Mouse (Mus musculus) layer of hippocampus, postnatal 10 days (tissue): ENCODE results near the gene Pik3r5. TPM values are rescaled to one million over a fixed set of nuclear protein-coding genes. Genes with fewer than 3 reads are reported as not detected.

Source experiments
- DNase-seq, 2 experiments: peaks; one replicate each; pipeline ENCODE4 v3.0.0; 2021; ENCODE audit warnings: low spot score in 2 of 2
- long read RNA-seq: library from polyadenylated mRNA; stranded (forward); transcript quantifications from one replicate; pipeline ENCODE4 v2.0.0, GENCODE M21; 2023
- total RNA-seq, 2 experiments: library from RNA; stranded (reverse); gene quantifications; 2 replicates each; pipeline ENCODE4 v1.2.3; 2021

Gene Pik3r5
- total RNA-seq = 1 to 10 TPM; 1.2 to 1.6 TPM
- long read RNA-seq = 0 reads

DNA sequence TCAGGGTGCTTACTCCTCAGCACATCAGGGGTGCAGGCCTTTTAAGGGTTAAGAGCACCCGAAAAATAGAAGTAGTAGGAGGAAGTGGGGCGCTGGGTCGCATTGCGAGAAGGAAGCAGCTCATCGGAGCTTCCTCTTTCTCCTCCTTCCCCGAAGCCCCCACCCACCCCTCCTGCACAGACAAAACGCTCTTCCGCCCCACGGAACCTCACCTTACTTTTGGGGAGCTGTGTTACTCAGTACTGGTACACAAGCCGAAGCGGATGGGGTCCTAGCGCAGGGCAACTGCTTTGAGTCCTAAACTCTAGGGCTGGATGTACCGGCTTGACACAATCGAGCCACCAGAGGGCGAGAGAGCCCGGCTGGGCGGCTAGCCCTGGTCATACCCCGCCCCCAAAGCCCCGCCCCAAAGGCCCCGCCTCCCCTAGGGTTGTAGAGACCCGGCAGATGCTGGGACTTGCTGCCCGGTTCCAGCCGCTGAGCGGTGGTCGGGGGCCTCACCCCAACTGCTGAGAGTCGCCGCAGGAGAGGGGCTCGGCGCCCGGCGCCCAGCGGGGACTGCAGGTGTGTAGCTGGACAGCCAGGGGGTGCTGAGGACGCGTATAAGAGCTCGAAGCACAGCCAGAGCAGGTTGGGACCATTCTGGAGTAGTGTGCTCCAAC lies at the start of gene Pik3r5:
Pik3r5 (plus strand) TSS at position 423 of the 662 bp plus-strand sequence.
- peak; percentile 73 to 80 for DNase-seq

DNA sequence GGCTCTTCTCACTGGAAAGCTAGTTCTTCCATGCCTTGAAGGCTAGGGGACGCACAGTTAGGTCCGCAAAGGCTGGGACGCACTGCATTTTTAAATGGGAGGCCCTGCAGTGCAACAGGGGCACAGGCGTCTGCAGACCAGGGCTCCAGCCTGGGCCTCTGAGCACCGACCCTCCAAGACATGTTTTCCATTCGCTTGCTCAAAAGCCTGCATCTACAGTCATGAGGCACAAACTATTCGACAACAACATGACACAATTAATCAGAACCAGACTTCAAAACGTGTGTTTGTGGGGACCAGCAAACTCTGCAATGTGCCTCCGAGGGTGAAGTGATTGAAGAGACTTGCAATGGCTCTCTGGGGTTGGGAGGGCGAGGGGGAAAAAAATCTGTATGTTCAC lies 48.4 kb upstream of the Pik3r5 start:
- no peak for DNase-seq

DNA sequence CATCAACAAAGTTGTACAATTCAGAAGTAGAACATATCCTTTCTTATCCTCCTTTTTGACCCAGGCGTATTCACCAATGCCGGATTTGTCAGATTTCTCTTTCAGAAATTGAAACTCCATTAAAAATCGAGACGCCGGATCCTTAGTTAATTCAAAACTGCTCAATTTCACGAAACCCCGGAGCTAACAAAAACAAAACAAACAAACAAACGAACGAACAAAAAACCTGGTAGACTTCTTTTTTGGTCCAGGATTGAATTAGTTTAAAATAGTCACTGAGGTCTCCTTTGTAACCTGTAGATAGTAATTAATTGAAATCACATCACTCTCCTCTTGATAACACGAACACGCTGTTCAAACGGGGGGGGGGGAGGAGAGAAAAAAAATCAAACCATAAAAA lies 47.8 kb upstream of the Pik3r5 start:
- DNase-seq = no peak

DNA sequence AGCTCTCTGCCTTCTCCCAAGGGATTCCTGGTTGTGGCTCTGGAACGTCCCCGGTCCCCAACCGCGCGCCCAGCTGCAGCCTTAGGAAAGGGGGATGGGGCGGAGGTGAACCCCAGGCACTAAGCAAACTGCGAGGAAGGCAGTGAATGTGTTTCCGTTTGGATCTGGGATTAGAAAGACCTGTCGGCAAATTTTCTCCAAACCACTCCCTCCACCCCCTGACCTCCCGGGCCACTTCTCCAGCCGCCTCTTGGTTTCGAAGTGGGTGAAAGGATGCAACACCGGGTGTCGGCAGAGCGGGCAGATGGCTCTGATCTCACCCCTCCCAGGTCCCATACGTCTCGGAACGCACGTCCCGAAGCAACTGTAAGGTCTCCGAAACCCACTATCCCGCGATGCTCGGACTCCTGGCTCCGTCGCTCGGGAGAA lies 47.3 kb upstream of the Pik3r5 start:
- peak in 1 of 2 experiments; percentile 25 for DNase-seq

DNA sequence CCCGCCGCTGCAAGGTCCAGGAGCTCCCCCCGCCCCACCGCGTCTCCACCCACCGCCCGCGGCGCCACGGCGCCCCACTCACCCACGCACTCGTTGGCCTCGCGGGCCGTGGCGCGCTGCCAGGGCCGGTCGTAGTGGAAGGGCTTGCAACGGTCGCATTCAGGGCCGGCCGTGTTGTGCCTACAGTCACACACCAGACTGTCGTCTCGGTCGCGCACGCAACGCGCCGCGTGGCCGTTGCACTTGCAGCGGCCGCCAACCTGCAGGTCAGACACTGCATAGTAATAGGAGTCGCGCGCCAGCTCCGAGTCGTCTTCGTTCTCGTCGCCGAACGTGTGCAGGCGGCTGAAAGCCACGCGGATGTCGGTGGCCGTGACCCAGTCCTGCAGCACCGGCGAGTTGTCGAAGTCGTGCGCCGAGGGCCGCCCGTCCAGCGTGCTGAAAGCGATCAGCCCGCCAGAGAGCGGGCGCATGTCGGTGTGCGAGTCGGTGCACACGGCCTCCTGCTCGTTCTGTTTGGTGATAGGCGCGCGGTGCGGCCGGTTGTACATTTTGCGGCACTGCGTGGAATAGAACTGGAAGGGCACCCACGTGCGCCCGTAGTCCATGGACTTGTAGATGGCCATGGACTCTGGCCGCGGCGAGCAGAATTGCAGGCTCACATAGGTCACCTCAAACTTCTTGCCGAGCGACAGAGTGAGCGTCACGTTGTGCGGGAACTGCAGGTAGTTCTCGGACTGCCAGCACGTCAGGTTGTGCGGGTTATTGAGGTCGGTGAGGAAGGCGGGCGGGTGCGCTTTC lies 46.7 kb upstream of the Pik3r5 start:
- DNase-seq = peak in 1 of 2 experiments; percentile 45

DNA sequence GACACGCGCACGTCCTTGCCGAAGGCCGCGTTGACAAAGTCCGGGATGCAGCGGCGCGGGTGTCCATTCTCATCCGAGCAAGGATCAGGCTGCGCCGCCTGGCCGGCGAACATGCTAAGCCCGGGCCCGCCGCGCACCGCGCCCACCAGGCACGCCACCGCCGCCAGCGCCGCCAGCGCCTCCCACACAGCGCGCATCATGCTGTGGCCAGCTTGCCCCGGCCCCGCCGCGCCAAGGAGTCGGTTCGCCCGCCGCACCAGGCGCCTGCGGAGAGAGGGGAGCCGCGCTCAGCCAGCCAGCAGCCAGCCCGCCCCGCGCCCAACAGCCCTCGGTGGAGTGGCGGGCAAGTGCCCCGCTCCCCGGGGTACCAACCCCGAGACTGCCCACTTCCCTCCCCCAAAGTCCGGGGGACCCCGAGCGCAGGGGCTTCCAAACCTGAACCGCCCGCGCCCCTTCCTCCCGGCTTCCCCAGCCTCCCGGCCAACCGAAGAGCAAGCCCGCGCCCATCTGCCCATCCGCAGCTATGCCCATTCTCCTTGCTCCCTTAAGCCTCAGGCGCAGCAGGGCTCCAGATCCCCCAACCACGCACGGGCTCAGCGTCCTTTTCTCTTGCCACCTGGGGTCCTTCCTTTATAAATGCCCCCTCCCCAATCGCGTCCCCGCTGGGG lies 45.9 kb upstream of the Pik3r5 start:
- DNase-seq = peak; percentile 24 to 53

DNA sequence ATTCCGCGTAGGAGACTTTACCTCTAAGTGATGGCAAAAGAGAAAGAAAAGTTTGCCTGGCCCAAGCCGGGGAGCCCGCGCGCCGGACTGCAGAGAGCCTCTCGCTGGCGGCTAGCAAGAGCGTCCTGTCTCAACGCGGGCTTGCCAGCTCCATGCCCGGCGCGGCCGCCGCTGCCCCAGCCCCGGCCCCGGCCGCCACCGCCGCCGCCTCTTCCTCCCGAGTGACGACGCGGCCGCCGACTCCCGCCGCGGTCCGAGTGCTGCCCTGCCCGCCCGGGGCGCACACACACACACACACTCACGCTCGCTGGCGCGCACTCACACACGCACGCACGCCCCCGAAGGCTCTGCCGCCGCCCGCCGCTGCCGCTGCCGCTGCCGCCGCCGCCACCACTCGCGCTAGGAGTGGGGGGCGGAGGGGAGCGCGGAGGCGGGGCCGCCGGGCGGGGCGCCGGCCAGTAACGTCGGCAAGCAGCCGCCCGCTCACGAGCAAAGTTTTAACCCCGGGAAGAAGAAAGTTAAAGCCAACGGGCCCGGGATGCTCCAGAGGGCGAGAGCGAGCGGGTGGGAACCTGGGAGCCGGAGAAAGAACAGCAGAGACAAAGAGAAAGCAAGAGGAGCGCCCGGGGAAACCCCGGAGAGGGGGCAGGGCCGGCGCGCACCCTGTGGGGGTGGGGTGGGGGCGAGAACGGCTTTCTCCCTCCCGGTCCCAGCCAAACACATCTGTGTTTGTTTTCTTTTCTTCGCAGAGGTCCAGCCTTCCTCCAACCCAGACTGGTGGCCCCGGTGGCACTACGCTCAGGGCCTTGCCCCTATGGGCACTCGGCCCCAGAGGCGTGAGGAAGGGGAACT lies 45.1 kb upstream of the Pik3r5 start:
- peak in 1 of 2 experiments; percentile 33 for DNase-seq

DNA sequence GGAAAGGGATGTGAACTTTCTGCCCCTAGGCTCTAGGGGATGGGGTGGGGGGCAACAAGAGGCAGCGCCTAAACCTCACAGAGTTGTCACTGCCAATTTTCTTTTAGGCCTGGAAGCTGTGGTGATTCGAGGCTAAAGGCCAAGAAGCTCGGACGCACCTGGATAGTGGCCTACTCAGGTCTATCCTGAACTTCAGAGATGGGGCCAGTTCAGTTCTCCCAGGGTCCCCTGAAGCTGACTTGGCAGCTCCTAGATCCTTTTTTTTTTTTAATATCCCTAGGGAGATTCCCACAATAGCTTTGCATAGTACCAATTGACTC lies 44.5 kb upstream of the Pik3r5 start:
- DNase-seq = no peak

DNA sequence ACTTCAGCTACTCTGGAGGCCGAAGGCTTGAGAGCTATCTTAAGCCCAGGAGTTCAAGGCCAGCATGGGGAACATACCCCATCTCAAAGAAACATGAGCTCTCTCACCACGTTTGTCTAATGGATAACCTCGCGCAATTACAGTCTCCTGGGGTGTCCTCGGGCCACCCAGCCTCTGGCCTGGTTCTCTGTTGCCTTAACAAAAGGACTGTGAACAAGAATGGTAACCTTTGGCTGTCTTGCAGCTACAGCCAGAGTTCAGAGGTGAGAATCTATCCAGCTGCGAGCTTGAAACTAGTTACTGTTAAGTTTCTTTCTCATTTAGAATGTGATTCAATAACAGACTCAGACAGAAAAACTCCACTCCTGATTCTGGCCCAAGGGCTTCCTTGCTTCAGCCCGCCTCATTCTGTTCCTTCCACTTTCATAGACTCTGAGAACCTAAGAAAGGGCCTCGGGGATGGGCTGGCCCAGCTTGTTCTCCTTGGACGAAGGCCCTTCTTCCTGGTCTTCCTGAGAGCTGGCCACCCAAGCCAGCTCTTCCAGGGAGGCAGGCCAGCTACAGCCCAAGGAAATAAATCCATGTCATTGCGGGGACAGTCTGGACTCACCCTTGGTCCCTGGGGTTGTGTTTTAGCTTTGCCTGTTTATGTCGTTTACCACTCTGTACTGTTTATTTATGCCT lies 43.8 kb upstream of the Pik3r5 start:
- no peak for DNase-seq

DNA sequence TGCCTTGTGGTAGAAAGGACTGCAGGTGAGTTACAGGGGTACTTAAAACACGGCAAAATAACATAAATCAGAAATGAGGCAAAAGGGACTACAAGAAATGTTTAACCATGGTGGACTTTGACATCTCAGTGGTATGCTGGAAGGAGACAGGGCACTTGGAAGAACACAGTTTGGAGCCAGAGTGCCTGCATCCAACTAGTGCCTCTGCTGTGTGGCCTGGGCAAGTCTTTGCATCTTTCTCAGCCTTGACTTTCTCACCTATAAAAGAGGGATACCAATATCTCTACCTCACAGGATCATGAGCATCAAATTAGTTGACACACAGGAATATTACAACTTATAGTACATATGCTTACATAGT lies 43.3 kb upstream of the Pik3r5 start:
- no peak for DNase-seq

DNA sequence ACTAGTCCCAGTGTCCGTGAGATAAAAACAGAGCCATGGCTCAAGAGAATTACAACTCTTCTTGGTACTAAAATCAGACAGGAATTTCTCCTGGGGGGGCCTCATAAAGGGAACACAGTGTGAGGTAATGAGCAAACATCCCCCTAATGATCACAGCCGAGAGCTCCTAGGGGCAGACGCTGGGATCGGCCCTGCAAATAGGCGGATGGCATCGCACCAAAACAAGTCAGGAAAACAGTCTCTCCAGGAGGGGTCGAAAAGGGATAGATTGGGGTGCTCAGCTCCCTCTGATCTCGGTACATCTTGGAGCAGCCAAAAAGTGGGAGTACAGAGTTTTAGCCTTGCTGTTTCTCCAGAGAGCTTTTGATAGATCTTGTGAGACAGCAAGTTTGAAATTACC lies 42.3 kb upstream of the Pik3r5 start:
- no peak for DNase-seq

DNA sequence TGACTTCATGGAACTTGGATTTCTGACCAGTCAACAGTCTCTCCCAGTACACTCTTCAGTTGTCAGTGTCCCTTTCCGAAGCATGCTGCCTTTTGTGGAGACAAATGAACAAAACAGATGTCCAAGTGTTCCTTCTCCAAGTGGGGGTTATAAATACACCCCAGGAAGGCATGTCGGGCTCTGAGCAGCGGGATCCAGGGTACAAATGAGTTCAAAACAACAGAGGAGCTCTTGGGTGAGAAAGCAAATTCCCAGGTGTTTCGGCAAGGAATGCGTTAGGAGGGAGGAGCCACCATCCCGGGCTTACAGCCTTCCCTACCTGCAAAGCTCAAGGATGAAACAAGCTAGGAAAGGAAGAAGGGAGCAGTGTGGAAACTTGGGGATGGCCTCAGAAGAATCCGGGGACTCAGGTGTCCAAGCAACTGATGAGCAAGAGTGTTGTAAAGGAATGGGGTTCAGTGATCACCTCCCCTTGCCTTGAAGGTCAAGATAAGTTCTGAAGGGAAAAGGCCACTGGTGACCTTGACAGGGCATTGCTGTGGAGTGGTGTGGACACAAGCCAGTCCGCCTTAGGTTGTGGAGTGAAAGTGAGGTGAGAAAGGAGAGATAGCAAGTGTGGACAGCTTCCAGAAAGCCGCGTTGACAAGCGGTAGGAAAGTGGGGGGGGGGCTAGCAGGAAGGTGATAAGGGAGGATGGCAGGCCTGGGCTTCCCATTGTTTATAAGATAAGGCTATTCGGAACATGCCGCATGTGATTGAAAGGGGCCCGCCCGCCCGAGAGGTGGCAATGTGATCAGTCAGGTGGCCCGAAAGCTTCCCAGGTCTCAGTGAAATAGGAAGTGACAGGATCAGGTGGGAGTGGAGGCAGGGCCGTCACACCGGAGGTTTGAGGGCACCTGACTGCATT lies 41.3 kb upstream of the Pik3r5 start:
- DNase-seq = no peak

DNA sequence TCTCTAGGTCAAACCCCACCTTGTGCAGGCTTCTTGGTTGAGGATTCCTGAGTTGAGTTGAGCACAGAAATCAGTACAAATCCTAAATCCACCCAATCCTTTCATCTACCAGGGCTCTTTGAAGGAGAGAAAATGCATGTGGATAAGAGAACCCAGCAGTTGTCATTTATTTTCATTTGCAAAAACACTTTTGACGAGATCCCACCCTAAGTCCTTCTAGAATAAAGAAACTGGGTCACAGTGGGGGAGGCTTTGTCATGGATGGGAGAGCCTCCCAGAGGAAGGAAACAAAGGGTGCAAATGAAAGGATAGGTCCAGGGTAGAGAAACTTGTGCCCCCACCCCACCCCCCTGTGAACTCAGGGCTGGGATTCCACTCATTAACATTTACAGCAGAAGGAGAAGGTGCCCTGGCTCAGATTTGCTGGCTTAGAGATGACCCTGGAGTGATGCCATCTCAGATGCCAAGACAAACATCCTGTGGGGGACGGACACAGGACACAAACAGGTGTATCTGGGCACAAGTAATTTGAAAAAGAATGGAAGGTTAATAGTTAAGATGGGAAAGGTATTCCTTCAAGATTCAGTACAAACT lies 37.9 kb upstream of the Pik3r5 start:
- no peak for DNase-seq

DNA sequence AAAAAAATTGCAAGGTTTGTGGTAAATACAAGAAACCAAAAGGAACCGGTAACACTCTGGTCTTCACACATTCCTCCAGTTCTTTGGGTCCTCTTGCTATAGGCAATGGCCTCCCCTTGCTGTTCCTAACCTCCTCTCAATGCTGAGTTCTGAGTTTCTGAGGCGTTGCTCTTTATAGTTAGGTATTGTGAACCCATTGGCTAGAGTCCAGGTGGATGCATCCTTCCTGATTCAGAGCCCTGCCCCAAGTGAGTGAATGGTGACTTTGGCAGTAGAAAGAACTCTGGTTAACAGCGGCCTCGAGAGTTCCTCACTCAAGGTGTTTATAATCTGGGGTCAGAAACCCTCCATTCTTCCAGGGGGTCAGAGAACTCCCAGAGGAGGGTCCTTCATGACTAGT lies 37.2 kb upstream of the Pik3r5 start:
- no peak for DNase-seq

DNA sequence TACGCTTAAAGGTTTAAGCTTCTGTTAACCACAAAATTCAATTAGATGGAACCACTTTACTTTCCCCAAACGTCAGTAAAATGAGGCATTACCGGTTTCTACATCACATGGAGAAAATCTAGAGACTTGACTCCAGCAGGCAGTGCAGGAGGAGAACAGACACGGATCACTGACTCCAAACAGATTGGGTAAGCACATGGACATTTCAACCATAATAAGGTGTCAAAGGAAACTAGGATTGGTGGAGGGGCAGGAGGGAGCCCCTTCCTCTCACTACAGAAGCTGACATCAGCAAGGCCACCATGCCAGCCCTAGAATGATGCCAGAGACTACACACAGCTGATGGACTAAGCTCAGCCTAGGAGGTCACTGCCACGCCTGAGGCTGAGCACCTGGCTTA lies 36.4 kb upstream of the Pik3r5 start:
- DNase-seq = no peak

DNA sequence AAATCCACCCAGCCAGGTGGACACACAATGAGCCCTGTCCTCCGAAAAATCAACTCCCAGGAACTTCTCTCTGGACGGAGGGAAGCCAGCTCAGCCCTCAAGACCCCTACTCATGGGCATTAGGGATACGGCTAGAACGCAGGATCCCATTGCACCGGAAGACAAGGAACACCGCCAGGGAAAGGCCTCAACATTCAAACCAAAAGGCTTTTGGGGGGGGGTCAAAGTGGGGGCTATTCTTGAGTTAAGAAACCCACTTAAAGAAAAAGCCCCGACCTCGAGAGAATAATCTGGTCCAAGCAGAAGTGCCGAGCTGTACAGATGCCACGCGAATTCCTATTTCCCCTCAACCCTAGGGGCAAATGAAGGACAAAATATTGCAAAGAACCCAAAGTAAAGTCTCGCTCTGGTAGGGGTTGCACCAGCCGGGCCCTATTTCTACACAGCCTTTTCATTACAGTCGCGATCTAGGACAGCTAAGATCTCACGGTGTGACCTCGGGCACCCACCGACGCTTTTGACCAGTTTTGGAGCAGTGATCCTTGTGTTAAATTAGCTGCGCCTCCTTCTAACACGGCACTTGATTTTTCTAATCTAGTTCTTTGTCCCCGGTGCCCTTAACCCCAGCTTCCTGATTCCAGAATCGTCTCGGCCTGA lies 32.9 kb upstream of the Pik3r5 start:
- DNase-seq = no peak

DNA sequence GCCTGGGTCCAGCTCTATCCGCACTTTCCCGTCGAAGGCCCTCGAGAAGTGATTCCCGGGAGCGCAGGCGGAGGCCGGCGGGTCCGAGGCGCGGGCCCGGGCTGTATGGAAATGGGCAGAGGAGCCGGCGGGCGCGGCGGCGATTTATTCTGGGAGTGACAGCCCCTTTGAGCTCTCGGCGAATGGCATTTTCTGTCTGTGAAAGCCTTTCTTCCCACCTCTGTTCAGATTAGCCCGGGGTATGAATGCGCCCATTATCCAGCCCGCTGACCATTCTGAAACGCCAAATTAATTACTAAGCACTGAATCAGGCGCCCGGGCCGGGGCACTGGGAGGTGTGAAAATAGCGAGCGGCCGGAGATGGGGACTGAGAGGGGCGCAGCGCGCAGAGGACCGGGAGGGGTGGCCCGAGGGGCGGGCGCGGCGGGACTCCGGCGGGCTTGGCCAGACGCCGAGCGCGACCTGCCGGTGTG lies 32.3 kb upstream of the Pik3r5 start:
- DNase-seq = peak; percentile 20 to 44

DNA sequence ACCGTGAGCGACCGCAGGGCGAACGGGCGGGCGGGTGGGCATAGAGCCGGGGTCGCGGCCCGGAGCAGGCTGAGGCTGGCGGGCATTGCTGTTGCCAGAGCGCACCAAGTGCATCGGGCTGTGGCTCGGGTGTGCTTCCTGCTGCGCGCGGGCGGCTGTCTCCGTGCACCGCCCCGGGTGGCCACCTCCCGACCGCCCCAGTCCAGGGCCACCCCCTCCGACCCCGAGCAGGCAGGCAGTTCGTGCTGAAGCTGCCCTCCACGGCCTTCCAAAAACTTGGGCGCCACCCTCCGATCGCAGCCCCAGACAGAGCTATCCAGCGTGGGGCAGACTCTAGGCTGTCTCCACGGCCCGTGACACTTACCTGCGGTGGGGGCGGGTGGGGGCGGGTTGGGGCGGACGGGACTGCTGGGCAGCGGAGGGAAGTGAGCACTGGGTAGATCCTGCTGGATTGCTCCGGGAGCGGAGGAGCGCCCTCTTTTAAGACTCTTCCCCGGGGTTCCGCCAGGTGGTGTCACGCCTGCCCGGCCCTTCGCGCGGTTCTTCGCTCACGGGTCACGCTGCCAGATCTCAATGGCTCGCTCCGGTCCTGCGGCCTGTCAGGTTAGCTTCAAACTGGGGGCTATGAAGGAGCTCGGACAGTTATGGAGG lies 31.8 kb upstream of the Pik3r5 start:
- DNase-seq = peak in 1 of 2 experiments; percentile 41
